Mouse (Mus musculus): Measurements from ENCODE around the gene Gatb. TPM values are rescaled to one million over a fixed set of nuclear protein-coding genes. Genes with fewer than 3 reads are reported as not detected.
"Not testable (repeated sequence)": the region's sequence is repeated elsewhere in the genome, so short reads cannot be mapped to it uniquely, and the experiment has no call there.

Gatb gene
- polyA plus RNA-seq, 1 experiment = 0.07 TPM

DNA sequence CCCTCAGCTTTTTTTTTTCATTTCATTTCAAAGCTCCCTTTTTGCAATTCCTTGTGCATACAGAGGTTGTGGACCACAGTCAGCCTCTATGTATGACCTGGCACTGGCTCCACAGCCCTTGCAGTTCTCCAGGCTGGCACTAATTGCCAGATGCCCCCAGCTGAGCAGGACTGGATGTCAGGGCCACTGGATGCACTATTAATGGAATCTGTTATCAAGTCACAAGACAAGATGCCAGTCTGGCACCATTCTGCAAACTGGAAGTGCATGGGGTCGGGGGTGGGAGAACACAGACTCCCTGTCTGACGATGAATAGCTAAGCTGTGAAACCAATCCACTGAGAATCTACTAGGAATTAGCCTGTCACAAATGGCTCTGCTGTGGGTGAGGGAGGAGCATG is 22.6 kb upstream of the Gatb start:
- no peaks in the 10 kb centered on the region for H3K36me3 ChIP-seq (ENCODE audit: control insufficient read depth)
- H3K4me3 ChIP-seq (replicated peaks) = no peak overlapping the region
- no peaks in the 10 kb centered on the region for H3K4me1 ChIP-seq (ENCODE audit: control insufficient read depth)
- H3K9me3 ChIP-seq (ENCODE audit: control insufficient read depth, low read length) = no peaks in the 10 kb centered on the region
- no peaks in the 10 kb centered on the region for H3K27me3 ChIP-seq (ENCODE audit: control insufficient read depth)
- TF ChIP-seq TAL1 (IDR thresholded peaks at IDR 0.05; ENCODE audit: low read length) (no peak), GATA1 (IDR thresholded peaks at IDR 0.05; ENCODE audit: low read length) (no peak)

DNA sequence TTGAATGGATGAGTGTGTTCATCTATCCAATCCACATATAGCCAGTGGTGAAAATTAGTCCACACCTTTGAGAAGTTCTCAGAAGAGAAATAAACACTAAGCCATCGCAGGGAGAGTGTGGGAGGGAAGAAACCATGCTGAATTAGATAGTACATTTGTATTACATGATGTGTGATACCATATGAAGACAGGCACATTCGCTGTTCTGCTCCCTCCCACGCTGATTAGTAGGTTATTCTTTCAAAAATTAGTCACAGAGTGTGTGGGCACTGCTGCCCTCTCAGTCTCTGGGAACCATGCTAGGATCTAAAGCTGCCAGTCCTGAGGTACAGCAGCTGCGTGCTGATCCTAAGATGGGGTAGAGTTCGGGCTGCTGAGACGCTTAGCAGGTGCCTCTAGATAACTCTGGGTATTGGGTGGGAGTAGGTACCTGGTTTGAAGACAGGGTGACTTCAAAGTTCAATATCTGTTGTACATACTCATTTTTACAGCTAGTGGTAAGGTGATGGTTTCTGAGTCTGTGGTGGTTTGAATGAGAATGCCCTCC is 20.1 kb upstream of the Gatb start:
- Histone ChIP-seq H3K9me3 (ENCODE audit: control insufficient read depth, low read length) (no peaks in the 10 kb centered on the region), H3K36me3 (ENCODE audit: control insufficient read depth) (no peaks in the 10 kb centered on the region), H3K27me3 (ENCODE audit: control insufficient read depth) (no peaks in the 10 kb centered on the region), H3K4me1 (ENCODE audit: control insufficient read depth) (no peaks in the 10 kb centered on the region), H3K4me3 (replicated peaks) (no peak overlapping the region)
- TF ChIP-seq TAL1 (IDR thresholded peaks at IDR 0.05; ENCODE audit: low read length) (no peak), GATA1 (IDR thresholded peaks at IDR 0.05; ENCODE audit: low read length) (no peak)

DNA sequence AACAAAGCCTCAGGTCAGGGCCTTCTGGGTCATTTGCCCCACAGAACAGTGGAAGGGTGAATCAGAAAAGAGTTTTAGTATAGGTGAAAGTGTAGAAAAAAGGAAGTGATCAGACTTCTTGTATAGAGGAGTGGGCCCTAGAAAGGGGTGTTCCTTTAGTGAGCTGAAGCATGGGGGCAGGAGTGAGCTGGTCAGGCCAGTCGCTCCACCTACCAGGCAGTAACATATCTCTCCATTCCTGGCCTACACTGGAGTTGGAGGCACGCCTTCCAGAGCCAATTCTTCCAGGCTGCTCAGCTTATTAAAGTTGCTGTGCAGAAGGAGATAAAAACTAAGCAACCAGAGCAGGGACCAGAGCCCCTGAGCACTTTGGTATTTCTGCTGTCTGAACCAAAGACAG is 9.3 kb upstream of the Gatb start:
- no peaks in the 10 kb centered on the region for H3K27me3 ChIP-seq (ENCODE audit: control insufficient read depth)
- TF ChIP-seq TAL1 (IDR thresholded peaks at IDR 0.05; ENCODE audit: low read length) (no peak), GATA1 (IDR thresholded peaks at IDR 0.05; ENCODE audit: low read length) (no peak)
- no peak overlapping the region for H3K4me3 ChIP-seq (replicated peaks)
- H3K9me3 ChIP-seq (ENCODE audit: control insufficient read depth, low read length) = no peaks in the 10 kb centered on the region
- H3K36me3 ChIP-seq (ENCODE audit: control insufficient read depth) = no peaks in the 10 kb centered on the region
- H3K4me1 ChIP-seq (ENCODE audit: control insufficient read depth) = peaks cover 4% of the 10 kb centered on the region

DNA sequence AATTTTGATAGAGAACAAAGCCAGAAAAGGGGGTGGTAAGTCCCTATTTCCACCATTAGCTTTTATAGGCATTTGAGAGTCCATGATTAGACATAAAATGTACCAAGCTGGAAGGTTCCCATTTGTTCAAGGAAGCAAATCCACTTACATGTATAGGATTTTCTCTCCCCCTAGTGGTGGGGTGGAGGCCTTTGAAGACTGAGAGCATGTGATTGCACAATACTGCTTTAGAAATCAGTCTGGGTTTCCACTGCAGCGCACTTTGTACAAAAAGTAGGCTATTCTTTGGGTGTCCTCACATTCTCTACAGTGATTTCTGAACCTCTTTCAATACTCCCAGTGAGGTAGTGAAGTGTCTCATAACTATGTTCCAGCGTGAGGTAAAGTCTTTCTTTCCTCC is 2.6 kb upstream of the Gatb start:
- Histone ChIP-seq H3K4me3 (replicated peaks) (no peak overlapping the region), H3K36me3 (ENCODE audit: control insufficient read depth) (no peaks in the 10 kb centered on the region), H3K27me3 (ENCODE audit: control insufficient read depth) (no peaks in the 10 kb centered on the region), H3K4me1 (ENCODE audit: control insufficient read depth) (peaks cover 23% of the 10 kb centered on the region), H3K9me3 (ENCODE audit: control insufficient read depth, low read length) (no peaks in the 10 kb centered on the region)
- TF ChIP-seq GATA1 (IDR thresholded peaks at IDR 0.05; ENCODE audit: low read length) (no peak), TAL1 (IDR thresholded peaks at IDR 0.05; ENCODE audit: low read length) (no peak)

DNA sequence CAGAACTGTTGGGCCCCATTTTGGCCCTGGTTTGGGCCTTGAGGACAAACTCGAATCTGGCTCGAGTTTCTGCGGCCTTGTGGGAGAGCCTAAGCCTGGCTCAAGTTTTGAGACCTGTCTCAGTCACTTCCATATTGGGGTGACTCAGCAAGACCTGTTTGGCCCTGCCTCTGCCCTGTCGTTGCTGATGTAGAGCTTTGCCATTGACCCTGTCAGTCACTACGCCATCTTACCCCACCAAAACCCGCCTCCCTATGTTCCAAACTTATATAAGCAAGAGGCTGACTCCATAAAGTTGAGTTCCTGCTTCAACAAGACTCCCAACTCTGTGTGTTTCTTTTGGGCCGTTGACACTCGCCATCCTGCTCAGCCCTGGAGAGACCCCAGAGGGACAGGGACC is 1.4 kb upstream of the Gatb start:
- not testable (repeated sequence) for H3K36me3 ChIP-seq (ENCODE audit: control insufficient read depth); H3K9me3 ChIP-seq (ENCODE audit: control insufficient read depth, low read length); H3K27me3 ChIP-seq (ENCODE audit: control insufficient read depth); H3K4me3 ChIP-seq (replicated peaks)
- H3K4me1 ChIP-seq (ENCODE audit: control insufficient read depth) = peaks cover 23% of the 10 kb centered on the region

DNA sequence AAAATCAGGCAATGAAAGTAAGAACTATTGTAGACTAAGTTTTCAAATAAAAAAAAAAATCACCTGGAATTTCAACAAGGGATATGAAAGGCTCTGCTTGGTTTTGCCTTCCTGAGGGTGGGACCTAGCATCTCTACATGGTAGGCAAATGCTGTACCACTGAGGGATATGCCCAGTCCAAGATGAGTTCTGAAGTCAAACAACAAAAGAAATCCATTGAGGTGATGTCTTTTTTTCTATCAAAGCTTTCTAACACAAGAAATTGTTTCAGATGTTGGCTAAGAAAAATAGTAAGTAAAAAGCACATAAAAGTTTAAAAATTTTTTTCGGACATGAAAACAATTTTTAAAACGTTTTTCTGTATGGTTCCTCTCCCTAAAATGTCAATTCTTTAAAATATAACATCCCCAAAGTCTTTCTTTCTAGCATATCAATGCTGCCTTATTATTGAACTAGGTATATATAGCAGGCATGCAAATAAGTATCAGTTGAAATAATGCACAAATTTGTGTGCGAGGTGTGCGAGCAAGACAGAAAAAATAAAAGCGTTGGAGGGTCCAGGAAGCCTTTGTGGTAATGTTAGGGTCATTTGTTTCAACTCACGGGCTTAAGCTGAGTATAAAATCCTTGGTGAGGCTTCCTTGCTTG is 579 bp upstream of the Gatb start:
- Histone ChIP-seq H3K9me3 (ENCODE audit: control insufficient read depth, low read length) (no peaks in the 10 kb centered on the region), H3K27me3 (ENCODE audit: control insufficient read depth) (no peaks in the 10 kb centered on the region), H3K4me1 (ENCODE audit: control insufficient read depth) (peaks cover 23% of the 10 kb centered on the region), H3K36me3 (ENCODE audit: control insufficient read depth) (no peaks in the 10 kb centered on the region; the same call in none of the 2 replicates), H3K4me3 (replicated peaks) (peak overlapping the region; percentile 77)
- TF ChIP-seq TAL1 (IDR thresholded peaks at IDR 0.05; ENCODE audit: low read length) (no peak), GATA1 (IDR thresholded peaks at IDR 0.05; ENCODE audit: low read length) (no peak)

DNA sequence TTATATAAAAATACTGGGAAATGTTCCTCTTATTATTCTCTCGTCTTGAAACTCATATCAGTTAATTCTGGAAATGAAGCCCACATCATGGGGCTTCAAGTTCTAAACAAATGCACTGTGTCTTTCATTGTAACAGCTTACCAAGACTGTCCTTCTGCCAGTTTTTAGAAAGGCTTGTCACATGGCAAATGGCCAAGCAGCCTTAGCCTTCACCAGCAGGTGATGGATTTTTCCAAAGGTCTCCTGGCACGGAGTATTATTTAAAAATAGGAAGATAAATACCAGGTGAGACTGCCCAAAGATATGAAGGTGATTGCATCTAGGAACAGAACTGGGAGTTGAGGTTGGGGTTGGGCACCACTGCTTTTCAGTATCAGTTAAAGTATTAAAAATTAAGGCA is 8.8 kb downstream of the Gatb start:
- TF ChIP-seq TAL1 (IDR thresholded peaks at IDR 0.05; ENCODE audit: low read length) (no peak), GATA1 (IDR thresholded peaks at IDR 0.05; ENCODE audit: low read length) (no peak)
- Histone ChIP-seq H3K4me1 (ENCODE audit: control insufficient read depth) (peaks cover 45% of the 10 kb centered on the region), H3K4me3 (replicated peaks) (no peak overlapping the region), H3K27me3 (ENCODE audit: control insufficient read depth) (no peaks in the 10 kb centered on the region), H3K9me3 (ENCODE audit: control insufficient read depth, low read length) (no peaks in the 10 kb centered on the region), H3K36me3 (ENCODE audit: control insufficient read depth) (peaks cover 21% of the 10 kb centered on the region)

DNA sequence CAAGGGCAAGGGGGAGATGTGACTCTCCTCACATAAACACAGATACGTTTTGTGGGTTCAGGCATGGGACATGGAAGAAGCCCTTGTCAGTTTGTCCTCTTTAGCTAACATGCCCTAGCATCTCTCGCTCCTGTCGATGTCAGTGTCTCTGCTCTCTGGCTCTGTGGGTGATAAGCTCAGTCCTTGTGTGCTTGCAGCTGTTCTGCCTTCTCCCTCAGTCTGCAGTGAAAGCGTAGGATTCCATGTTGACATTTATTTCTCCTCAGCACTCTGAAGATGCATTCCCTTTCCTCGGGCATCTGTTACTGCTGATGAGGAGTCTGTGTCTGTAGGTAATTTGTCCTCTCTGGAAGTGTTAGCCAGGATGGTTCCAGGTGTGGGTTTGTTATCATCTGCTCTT is 9.3 kb downstream of the Gatb start:
- H3K4me3 ChIP-seq (replicated peaks) = no peak overlapping the region
- no peaks in the 10 kb centered on the region for H3K27me3 ChIP-seq (ENCODE audit: control insufficient read depth)
- peaks cover 47% of the 10 kb centered on the region for H3K4me1 ChIP-seq (ENCODE audit: control insufficient read depth)
- H3K9me3 ChIP-seq (ENCODE audit: control insufficient read depth, low read length) = no peaks in the 10 kb centered on the region
- TF ChIP-seq TAL1 (IDR thresholded peaks at IDR 0.05; ENCODE audit: low read length) (no peak), GATA1 (IDR thresholded peaks at IDR 0.05; ENCODE audit: low read length) (no peak)
- peaks cover 21% of the 10 kb centered on the region for H3K36me3 ChIP-seq (ENCODE audit: control insufficient read depth)

DNA sequence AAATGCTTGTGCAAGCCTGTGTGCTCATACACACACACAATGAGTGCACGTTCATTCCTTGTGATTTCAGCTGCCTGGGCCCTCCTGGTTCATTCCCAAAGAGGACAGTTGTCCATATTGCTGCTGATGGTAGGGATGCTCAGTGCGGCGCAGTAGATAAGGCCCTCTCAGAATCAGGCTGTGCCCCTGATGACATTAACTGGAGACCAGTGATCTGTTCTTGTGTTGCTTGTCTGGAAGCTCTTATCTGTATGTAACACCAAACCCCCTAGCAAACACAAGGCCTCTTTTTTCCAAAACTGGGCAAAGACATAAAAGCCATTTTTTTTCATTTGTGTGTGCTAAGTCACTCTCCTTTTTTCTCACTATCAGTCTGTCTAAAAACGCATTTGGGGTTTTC is 11.0 kb downstream of the Gatb start:
- Histone ChIP-seq H3K36me3 (ENCODE audit: control insufficient read depth) (peaks cover 22% of the 10 kb centered on the region), H3K9me3 (ENCODE audit: control insufficient read depth, low read length) (no peaks in the 10 kb centered on the region), H3K27me3 (ENCODE audit: control insufficient read depth) (no peaks in the 10 kb centered on the region), H3K4me3 (replicated peaks) (no peak overlapping the region), H3K4me1 (ENCODE audit: control insufficient read depth) (peaks cover 63% of the 10 kb centered on the region)
- TF ChIP-seq GATA1 (IDR thresholded peaks at IDR 0.05; ENCODE audit: low read length) = no peak
- TF ChIP-seq TAL1 (IDR thresholded peaks at IDR 0.05; ENCODE audit: low read length) = no peak

DNA sequence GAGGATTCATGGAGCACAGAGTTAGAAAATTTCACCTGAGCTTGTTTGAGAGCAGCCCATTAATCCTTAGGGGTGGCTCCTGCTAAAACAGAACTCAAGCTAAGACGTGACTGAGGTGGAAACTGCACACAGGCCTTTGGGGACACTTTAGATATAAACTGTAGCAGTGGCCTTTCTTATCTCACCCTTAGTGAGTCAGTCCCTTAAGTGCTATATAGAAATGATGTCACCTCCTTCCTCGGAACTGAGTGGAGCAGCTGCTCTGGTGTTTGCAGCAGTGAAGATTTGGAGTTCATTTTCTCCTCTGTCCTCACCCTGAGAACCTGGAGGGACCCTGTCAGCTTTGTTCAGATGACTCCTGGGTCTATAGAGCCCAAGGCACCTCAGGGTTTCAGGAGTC is 14.8 kb downstream of the Gatb start:
- Histone ChIP-seq H3K4me3 (replicated peaks) (no peak overlapping the region), H3K4me1 (ENCODE audit: control insufficient read depth) (peaks cover 70% of the 10 kb centered on the region), H3K27me3 (ENCODE audit: control insufficient read depth) (no peaks in the 10 kb centered on the region)

More for the DNA sequence above, 14.8 kb downstream of the Gatb start:
- Histone ChIP-seq H3K36me3 (ENCODE audit: control insufficient read depth) (peaks cover 10% of the 10 kb centered on the region), H3K9me3 (ENCODE audit: control insufficient read depth, low read length) (no peaks in the 10 kb centered on the region)
- TF ChIP-seq GATA1 (IDR thresholded peaks at IDR 0.05; ENCODE audit: low read length) = no peak
- no peak for TF ChIP-seq TAL1 (IDR thresholded peaks at IDR 0.05; ENCODE audit: low read length)
